Mouse (Mus musculus): Measurements from ENCODE around the gene Hps1.
"Not testable (repeated sequence)": the region's sequence is repeated elsewhere in the genome, so short reads cannot be mapped to it uniquely, and the experiment has no call there.

The Hps1 gene

DNA sequence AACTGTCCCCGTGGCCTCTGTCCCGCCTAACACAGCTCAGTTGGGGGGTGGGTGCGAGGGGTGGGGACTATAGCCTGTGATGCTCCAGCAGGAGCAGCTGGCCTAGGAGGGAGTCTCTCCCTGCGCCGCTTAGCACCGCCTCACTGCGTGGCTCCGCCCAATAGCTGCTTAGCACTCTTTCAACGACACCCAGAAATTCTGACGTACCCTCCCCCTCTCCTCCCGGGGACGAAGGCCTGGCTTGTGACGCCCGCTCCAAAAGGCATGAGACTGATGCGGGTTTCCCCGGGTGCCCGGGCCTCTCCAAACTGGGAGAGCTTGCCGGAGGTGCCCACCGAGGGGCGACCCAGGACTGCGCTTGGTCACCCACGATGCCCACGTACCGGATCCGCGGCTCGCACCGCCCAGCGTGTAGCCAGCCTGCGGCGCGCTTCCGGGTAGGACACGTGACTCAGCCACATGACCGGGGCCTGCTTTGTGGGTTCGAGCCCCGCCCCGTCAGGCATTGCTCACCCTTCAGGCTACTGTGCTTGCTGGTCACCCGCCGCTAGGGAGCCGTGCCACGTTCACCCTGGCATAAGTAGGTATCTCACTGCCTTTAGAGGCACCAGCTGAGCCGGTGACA, at the start of gene Hps1:
Gene Hps1, minus strand, starts transcription at position 448 of the 625 bp plus-strand sequence.
- ATAC-seq (ENCODE audit: insufficient number of reproducible peaks, low FRiP score, low TSS enrichment), result peak; percentile 89

DNA sequence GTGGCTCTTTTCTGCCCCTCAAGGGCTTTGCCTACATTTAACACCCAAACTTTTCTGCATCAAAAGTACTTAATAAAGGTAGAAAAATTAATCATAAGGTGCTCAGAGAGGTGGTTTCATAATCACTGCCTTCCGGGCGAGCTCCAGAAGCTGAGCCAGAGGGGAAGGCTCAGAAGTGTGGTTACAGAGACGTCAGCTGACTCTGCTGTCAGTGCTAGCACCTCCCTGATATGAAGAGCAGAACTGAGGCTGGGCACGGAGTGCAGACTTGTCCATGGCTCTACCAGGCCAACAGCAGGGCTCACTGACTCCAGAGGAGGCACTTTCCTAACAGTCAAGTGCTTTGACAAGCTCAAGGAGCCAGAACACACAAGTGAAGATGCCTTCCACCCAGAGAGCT, 49.4 kb upstream of the Hps1 start:
- no peak for ATAC-seq (ENCODE audit: insufficient number of reproducible peaks, low FRiP score, low TSS enrichment)

DNA sequence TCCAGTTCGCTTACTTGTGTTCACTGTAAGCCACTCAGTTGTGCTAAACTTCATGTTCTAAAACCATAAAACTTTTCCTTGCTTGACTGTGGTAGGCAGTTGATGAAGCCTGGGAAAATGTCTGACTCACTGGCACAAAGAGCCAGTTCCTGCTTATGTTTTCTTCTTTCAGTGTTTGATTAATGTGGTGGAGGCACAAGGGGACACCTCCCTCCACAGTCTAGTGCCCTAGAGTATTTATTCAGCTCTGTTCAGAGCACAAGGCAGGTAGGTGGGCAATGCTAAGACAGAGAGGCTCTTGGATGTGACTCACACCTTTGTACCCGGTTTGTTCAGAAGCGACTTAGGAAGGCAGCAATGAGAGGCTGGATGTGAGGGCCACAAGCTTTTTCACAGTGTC, 48.1 kb upstream of the Hps1 start:
- no peak for ATAC-seq (ENCODE audit: insufficient number of reproducible peaks, low FRiP score, low TSS enrichment)

DNA sequence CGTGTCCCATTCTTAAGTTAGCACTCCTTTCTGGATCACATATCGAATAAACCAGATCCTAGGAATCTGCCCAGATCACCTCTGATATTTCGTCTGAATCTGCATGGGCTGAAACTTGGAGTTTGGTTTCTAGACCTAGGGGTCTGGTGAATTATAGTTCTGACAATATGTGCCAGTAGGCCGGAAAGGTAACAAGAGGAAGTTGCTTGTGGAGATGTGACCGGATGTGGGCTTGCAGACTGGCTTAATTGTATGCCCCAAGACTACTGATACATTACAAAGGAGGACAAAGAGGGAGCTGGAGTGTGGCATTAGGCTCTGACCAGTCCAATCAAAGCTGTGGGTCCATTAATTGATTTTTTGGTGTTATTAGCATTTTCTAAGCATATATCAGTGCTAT, 40.3 kb upstream of the Hps1 start:
- no peak for ATAC-seq (ENCODE audit: insufficient number of reproducible peaks, low FRiP score, low TSS enrichment)

DNA sequence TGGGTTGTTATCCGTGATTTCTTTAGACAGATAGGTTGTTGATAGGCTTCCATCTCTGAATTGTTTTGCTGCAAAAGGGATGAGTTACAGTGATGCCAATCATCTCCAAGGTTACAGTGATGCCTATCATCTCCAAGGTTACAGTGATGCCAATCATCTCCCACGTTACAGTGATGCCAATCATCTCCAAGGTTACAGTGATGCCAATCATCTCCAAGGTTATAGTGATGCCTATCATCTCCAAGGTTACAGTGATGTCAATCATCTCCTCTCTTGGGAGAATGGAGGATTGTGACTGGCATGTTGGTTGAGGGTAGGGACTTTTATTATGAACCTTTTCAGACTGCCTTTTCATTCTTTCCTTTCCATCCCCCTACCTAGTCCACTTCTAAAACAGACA, 38.0 kb upstream of the Hps1 start:
- ATAC-seq (ENCODE audit: insufficient number of reproducible peaks, low FRiP score, low TSS enrichment), result no peak

DNA sequence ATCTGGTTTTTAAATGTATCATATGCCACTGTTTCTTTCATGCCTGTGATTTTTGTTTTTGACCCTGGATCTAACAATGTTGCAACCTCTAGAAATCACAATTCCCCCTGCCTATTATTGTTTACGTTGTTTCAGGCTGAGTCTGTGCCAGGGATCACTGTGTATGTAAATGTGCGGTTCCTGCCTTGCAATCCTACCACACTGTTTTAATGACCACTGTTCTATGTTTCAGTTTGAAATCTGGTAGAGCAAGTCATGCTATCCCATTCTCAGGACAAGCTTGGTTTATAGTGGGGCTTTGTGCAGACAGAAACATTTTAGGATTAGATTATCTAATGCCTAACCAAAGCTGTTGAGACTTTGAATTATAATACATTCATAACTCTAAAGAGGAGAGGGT, 36.5 kb upstream of the Hps1 start:
- no peak for ATAC-seq (ENCODE audit: insufficient number of reproducible peaks, low FRiP score, low TSS enrichment)

DNA sequence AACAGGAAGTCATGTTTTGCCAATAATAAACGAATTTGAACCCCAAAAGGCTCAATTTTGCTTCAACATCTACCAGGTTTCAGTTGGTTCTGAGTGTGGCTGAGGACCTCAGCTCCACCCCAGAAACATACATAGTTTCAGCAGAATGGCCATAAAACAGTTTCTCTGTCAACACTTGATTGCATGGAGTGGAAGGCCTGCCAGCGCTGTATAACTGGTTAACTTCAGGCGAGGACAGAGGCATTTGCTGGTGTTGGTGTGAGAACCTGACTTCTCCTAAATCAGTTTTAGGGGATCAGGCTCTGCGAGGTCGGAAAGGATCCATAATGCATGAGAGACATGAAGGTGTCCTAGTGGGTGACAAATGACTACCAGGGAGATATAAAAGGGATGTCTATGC, 30.4 kb upstream of the Hps1 start:
- ATAC-seq (ENCODE audit: insufficient number of reproducible peaks, low FRiP score, low TSS enrichment), result no peak

DNA sequence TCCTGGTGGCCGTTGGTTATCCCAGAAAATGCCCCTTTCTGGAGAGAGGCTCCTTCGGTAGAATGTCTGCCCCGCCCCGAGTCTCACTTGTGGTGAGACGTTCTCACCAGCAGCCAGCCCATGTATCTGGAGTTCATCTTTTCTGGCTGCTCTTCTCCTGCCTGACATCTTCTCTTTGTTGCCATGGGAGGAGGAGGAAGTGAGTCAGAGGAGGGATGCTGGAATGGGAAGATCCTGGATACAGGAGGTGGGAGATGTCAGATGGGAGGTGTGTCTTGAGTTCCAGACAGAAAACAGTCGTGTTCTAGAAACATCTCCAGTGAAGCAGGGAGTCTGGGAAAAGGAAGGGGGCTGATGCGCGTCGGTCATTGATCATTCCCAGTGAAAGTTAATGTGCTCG, 29.7 kb upstream of the Hps1 start:
- ATAC-seq (ENCODE audit: insufficient number of reproducible peaks, low FRiP score, low TSS enrichment), result no peak

DNA sequence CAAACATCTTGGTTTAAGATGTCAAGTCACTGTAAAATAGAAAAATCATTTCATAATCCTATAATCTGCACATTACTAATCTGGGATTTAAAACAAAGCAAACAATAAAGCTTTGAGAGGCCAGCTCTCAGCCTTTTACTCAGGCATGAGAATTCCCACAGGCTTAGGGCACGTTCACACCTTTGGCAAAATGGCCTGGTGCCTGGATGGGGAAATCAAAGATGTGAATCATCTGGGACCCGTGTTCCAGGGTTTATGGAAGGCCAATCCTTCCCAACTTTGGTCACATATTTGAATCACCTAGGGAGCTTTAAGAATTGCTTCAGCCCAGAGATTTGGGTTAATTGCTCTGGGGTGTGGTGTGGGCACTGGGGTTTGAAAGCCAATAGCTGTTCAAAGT, 18.1 kb upstream of the Hps1 start:
- ATAC-seq (ENCODE audit: insufficient number of reproducible peaks, low FRiP score, low TSS enrichment), result no peak

DNA sequence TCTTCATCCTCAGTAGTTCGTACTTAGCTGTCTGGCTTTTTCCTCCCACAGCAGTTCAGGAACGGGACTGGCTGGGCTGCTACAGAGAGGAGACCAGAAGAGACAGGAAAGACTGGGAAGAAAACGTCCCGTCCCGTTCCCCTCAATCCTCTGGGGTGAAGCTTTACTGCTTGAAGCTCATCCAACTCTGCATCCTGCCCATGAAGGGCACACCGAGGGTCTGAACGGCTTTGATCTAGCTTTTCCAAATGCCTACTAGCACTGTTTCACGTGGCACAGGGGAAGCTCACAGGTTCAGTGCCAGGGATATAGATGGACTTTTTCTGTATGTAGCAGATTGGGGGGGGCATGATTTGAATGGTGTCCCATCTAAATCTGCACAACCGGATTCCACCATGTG, 16.0 kb upstream of the Hps1 start:
- ATAC-seq (ENCODE audit: insufficient number of reproducible peaks, low FRiP score, low TSS enrichment), result no peak

DNA sequence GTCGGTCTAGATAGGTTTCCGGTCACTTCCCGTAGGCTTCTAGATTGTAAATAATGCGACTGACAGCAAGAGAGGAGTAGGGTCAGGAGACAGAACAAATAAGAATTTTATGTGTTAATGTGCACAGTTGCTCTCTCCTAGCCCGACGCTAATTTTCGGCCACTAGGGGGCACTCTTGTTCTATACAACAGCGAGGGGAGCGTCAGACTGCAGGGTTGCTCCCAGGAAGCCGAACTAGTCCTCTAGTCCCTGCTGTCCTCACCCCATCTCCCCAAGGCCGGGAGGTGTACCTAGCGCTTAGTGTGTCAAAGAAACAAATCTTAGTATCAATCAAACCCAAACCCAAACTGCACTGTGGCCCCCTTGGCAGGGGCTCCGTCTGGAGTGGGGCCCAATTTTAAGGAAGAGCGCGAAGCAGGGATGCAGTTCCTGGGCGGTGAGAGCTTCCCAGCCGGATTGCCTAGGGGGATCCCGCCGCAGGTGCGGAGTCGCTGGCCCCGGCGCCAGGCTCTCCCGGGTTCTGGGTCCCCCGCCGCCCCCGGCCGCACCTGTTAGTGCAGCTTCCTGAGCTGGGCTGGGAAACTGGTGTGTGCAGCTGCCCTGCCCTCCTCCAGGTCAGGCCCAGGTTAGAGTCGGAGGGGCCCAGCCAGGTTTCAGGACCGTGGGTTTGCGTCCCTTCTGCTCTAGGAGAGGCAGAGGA, 15.3 kb upstream of the Hps1 start:
- ATAC-seq (ENCODE audit: insufficient number of reproducible peaks, low FRiP score, low TSS enrichment), result peak; percentile 81

DNA sequence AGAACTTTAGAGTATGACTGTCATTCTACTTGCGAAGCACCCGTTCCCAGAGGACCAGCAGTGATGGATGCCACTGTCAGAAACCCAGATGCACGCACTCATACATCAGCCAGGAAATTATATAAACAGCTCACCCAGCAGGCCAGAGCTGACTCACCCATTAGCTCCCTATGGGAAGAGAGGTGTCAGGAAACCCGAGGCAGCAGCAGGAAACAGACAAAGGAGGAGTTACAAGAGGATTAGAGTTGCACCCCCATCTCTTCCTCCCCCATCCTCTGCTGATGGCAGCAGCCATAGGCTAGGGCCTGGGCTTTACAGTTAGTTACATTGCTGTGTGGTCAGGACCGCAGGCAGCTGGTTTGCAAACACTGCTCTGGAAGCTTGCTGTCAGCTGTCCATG, 8.5 kb upstream of the Hps1 start:
- no peak for ATAC-seq (ENCODE audit: insufficient number of reproducible peaks, low FRiP score, low TSS enrichment)

DNA sequence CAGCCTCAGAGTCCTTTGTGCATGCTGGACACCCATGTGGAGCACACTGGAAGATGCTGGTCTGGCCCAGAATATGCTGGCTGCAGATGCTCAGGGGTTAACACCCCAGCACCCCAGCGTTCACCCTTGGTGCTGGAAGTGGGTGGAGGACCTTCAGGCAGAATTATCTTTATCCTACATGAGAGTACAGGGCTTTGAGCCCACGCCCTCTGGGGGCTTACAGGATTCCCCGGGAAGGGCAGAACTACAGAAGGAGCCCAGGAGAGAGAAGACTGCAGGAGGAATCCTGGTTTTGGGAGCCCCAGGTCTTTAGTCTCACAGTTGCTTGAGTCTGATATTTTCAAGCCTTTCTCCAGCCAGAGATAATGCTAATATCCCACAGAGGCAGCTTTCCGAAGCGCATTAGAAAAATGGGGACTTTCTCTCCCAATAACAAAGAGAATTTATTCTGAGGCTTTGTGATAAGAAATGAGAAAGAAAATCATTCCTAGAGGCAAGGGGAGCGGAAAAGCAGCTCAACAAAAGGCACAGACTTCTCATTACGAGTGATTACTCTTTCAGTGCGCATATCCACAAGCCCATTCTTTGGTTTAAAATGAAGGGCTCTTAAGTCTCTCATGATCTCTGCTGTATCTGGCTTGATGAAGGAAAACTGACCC, 5.9 kb upstream of the Hps1 start:
- no peak for ATAC-seq (ENCODE audit: insufficient number of reproducible peaks, low FRiP score, low TSS enrichment)

DNA sequence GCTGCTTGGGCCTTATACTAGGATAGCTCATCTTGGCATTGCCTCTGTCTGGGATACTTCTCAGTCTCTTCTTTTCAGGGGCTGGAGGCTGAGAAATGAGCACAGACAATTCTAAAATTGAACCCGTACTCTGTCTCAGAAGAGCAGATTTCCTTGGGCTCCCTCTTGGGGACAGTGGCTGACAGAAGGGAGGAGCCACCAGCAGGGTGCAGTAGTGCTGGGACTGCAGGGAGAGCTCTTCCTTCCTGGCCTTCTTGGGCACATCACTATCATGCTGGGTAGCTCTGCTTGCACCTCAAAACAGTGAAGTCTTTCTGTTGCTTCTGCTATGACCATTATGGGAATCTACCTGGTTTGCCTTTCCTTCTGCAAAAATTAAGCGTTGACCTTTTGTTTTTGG, 5.4 kb upstream of the Hps1 start:
- no peak for ATAC-seq (ENCODE audit: insufficient number of reproducible peaks, low FRiP score, low TSS enrichment)

DNA sequence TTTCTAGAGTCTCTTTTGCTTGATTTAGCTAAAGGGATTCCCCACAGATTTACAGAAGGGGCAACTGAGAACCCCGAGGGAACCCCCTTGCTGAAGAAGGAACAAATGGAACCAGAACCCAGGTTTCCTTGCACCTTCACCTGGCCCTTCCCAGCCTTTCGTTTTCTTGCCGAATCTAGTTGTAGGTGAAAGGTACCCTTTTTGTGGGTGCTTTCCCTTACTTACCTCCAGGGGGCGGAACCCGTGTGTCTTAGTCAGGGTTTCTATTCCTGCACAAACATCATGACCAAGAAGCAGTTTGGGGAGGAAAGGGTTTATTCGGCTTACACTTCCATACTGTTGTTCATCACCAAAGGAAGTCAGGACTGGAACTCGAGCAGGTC, 369 bp upstream of the Hps1 start:
- not testable (repeated sequence) for ATAC-seq (ENCODE audit: insufficient number of reproducible peaks, low FRiP score, low TSS enrichment)

DNA sequence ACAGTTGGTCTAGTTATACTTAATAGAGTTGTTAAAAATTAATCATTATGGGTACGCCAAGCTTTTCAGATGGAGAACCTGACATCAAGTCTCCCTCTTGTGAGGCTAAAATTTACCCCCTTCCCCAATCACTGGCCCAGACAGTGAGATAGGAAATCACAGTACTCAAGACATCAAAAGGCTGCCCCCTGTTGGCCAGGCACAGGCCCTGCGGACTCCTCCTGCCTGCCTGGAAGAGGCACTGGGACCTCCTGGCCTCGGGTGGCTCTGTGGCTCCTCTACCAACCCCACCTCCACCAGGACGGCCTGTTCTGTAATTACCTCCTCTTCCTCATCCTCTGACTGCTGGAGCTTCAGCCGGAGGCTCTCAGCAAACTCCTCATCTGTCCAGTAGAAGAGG, 2.0 kb downstream of the Hps1 start:
- no peak for ATAC-seq (ENCODE audit: insufficient number of reproducible peaks, low FRiP score, low TSS enrichment)

DNA sequence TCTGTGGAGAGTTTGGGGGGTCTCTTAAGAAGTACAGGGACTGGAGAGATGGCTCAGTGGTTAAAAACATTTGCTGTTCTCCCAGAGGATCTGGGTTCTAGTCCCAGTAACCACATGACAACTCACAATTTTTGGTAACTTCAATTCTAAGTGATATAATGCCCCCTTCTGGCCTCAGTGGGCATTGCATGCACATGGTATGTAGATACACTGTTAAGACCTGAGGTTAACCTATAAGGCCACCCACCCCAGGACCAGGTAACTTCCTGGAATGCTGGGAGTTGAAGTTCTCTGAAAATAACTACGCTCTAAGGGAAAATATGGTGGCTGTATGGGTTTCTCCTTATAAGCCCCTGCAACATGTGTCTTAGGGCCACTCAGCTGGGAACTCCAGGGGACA, 3.0 kb downstream of the Hps1 start:
- no peak for ATAC-seq (ENCODE audit: insufficient number of reproducible peaks, low FRiP score, low TSS enrichment)

DNA sequence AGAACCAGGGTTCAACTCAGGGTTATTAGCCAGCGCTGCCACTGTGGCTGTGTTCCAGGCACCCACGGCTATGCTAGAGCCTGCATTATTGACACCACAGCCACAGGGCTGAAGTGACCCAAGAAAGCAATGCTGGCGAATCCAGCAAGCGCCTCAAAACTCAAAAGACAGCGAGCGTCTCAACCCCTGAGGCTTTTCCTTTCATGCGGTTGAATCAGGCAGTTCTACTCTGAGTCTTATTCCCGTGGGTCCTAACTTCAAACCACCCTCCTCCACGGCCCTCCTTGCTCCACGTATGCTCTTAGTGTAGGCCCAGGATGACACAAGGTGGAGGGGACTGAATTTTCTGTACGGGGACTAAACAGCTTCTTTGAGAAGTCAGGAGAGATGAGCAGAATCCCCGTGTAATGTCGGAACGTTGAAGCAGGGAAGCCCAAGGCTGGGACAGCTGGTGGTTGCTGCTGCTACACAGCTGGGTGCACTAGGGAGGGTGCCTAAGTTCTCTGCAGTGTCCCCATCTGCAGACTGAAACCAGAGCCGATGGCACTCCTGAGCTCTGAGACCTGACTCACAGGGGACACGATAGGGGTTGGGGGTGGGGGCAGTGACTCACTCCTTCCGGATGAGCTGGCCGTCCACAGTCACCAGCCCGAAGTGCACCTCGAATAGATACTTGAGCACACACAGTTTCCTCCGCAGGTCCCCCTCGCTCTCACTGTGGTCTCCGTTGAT, 9.5 kb downstream of the Hps1 start:
- no peak for ATAC-seq (ENCODE audit: insufficient number of reproducible peaks, low FRiP score, low TSS enrichment)

DNA sequence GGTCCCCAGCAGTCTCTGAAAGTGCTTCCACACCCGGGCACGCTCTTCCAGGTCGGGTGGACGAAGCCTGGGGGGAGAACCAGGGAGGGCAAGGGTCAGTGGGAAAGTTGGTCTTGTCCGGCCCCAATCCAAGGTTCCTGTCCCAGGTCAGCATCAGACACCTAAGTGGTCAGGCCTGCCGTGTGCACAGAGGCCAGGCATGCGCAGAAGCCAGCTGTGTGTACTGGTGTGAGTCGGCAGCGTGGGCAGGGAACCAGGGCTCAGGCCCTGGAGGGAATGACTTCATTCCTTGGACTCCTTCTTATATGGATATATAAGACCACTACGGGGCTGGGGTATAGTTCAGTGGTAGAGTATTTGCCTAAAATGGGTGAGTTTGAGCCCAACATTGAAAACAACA, 10.1 kb downstream of the Hps1 start:
- no peak for ATAC-seq (ENCODE audit: insufficient number of reproducible peaks, low FRiP score, low TSS enrichment)

DNA sequence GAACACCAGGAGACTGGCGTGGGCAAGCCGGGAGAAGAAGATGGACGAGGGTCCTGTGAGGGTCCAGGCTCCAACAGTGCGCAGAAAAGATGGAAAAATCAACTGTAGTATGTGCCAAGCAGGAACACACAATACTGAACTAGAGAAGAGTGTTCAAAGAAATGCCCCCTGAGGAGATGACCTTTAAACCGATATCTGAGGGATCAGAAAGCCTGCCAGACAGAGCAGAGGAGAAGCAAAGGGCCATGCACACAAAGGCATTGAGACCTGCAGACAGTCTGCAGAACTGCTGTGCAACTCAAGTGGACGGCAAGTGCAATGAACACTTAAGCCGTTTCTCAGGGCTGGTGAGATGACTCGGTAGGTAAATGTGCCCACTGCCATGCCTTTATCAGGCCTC, 12.4 kb downstream of the Hps1 start:
- no peak for ATAC-seq (ENCODE audit: insufficient number of reproducible peaks, low FRiP score, low TSS enrichment)

DNA sequence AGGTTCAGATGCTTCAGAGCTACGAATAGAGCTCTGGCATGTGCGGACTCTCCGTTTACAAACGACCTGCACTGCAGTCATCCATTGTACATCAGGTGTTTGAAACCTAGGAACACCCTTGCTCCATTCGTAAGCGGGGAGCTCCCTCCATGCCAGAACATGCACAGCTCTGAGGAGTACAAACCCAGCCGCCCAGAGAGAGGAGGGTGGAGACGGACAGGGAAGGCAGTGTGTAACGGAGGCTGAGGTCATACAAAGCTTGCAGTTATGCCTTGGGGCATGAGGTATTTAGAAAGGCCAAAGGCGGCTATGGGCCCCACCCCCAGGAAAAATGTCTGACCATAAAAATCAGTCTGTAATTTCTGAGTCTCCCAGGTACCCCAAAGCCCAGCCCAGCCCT, 15.4 kb downstream of the Hps1 start:
- ATAC-seq (ENCODE audit: insufficient number of reproducible peaks, low FRiP score, low TSS enrichment), result no peak

Data from cerebellum, adult (tissue).